Mouse (Mus musculus) natural killer cell, adult 2 months (primary cell): ENCODE data around the gene Cxcl17.
A peak's percentile ranks its signal among the peaks of the same experiment; 100 is the strongest.
"Not testable (repeated sequence)": the region's sequence is repeated elsewhere in the genome, so short reads cannot be mapped to it uniquely, and the experiment has no call there.

Source experiments
- DNase-seq, 2 experiments: peaks; one replicate each; pipeline ENCODE4 v3.0.0; 2022; ENCODE audit warnings: low spot score in 2 of 2

The Cxcl17 gene

GRCm38 (mm10) chr7:25426380-25426779 is 13.7 kb upstream of the Cxcl17 start:
- not testable (repeated sequence) for DNase-seq

GRCm38 (mm10) chr7:25424429-25424828 is 11.7 kb upstream of the Cxcl17 start:
- peak; percentile 68 to 83 for DNase-seq

GRCm38 (mm10) chr7:25422286-25422841 is 9.7 kb upstream of the Cxcl17 start:
- no peak for DNase-seq

- no peak for DNase-seq
Measured at GRCm38 (mm10) chr7:25419943-25420342, 7.3 kb upstream of the Cxcl17 start.

- no peak for DNase-seq
Measured at GRCm38 (mm10) chr7:25419536-25419935, 6.8 kb upstream of the Cxcl17 start.

- peak in 1 of 2 experiments; percentile 41 for DNase-seq
Measured at GRCm38 (mm10) chr7:25417597-25417996, 4.9 kb upstream of the Cxcl17 start.

- DNase-seq = no peak
Measured at GRCm38 (mm10) chr7:25411861-25412260, 825 bp downstream of the Cxcl17 start.

GRCm38 (mm10) chr7:25410969-25411615 is 1.6 kb downstream of the Cxcl17 start:
- DNase-seq = no peak

GRCm38 (mm10) chr7:25409114-25409760 is 3.4 kb downstream of the Cxcl17 start:
- DNase-seq = peak in 1 of 2 experiments; percentile 53

- no peak for DNase-seq
Measured at GRCm38 (mm10) chr7:25406468-25406867, 6.2 kb downstream of the Cxcl17 start.

- DNase-seq = peak in 1 of 2 experiments; percentile 24
Measured at GRCm38 (mm10) chr7:25402671-25403101, 10.0 kb downstream of the Cxcl17 start.

- no peak for DNase-seq
Measured at GRCm38 (mm10) chr7:25401986-25402385, 10.7 kb downstream of the Cxcl17 start.

- no peak for DNase-seq
Measured at GRCm38 (mm10) chr7:25401551-25401950, 11.1 kb downstream of the Cxcl17 start.

GRCm38 (mm10) chr7:25399028-25399427 is 13.7 kb downstream of the Cxcl17 start:
- DNase-seq = not testable (repeated sequence)

- DNase-seq = no peak
Measured at GRCm38 (mm10) chr7:25398610-25399009, 14.1 kb downstream of the Cxcl17 start, which contains the start of gene Lipe. TSS of gene Lipe (minus strand) at chr7:25398710.

- no peak for DNase-seq
Measured at GRCm38 (mm10) chr7:25396621-25397020, 16.1 kb downstream of the Cxcl17 start.

GRCm38 (mm10) chr7:25395558-25396521 is 16.8 kb downstream of the Cxcl17 start:
- peak; percentile 90 to 93 for DNase-seq

GRCm38 (mm10) chr7:25395186-25395557 is 17.5 kb downstream of the Cxcl17 start:
- peak in 1 of 2 experiments; percentile 16 for DNase-seq

- no peak for DNase-seq
Measured at GRCm38 (mm10) chr7:25394754-25395153, 17.9 kb downstream of the Cxcl17 start.

GRCm38 (mm10) chr7:25393451-25394210 is 19.1 kb downstream of the Cxcl17 start:
- no peak for DNase-seq

GRCm38 (mm10) chr7:25392851-25393250 is 19.8 kb downstream of the Cxcl17 start:
- no peak for DNase-seq
